Mouse (Mus musculus): Measurements from ENCODE around the gene Tcte2.

- TF ChIP-seq CTCF (IDR thresholded peaks at IDR 0.05; ENCODE audit: low read depth, low read length) (no peak), POLR2A (IDR thresholded peaks at IDR 0.05; ENCODE audit: borderline replicate concordance, low read depth, low read length) (no peak)
Observed at GRCm38 (mm10) chr17:13742941-13743708, 18.5 kb downstream of the Tcte2 start.
